Mouse (Mus musculus) layer of hippocampus, adult 9-11 months (tissue): ENCODE results near the gene Poc1b.
"Not testable (repeated sequence)": the region's sequence is repeated elsewhere in the genome, so short reads cannot be mapped to it uniquely, and the experiment has no call there.

Source experiments
- DNase-seq: peaks from one replicate; pipeline ENCODE4 v3.0.0; 2022

Gene Poc1b

DNA sequence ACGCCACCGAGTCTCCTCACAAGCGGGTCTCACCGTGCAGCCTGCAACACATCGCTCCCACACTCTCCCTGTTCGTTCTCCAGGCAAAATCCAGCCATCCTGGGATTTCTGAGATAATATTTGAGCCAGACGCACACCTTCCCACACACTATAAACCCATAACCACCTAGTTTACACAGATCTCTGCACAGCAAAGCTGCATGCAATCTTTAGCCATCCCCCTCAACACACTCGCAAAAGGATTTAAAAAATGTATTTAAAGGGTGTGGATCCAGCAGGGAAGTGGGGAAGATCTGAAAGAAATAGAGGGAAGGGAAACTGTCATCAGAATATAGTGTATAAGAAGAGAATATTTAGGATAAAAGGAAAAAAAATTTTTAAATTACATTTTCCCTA is 9.4 kb downstream of the Poc1b start:
- DNase-seq, result no peak

DNA sequence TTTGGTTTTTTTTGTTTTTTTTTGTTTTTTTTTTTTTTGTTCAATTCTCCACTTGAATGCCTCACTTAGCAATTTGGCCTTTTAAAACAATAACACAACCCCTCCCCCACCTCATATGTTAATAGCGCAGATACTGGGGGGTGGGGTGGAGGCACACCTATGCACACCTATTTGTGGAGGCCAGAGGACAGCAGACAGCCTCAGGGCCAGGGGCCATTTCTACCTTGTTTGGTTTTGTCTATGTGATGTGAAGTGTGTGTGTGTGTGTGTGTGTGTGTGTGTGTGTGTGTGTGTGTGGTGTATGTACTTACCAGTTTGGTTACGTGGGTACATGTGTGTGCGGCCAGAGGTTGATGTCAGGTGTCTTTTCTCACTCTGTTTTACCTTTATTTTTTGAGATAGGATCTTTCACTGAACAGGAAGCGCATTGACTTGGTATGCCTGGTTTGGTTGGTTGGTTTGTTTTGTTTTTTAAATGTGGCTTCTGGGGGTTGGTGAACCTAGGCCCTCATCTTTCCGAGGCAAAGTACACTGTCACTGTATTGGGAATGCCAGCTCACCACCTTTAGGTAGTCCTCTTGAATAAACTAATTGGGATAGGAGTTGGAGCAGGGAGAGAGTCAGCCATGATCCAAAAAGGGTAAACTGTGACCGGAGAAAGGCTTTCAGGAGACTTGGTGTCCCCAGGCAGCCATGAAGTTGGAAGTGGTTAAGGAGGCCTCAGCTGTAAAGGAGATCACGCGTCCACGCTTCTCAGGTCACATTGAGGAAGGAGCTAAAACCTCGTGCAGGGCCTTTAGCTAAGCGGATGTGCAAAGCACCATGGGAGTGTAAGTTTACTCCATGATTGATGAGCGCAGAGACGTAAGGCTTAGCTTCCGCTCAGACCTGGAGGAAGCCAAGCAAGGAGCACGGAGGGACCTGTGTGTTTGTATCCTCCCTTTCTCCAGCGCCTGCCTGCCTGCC is 10.1 kb downstream of the Poc1b start:
- no peak for DNase-seq

- DNase-seq, result no peak
These were observed 11.0 kb downstream of the Poc1b start for GRCm38 (mm10) chr10:99117876-99118275.

DNA sequence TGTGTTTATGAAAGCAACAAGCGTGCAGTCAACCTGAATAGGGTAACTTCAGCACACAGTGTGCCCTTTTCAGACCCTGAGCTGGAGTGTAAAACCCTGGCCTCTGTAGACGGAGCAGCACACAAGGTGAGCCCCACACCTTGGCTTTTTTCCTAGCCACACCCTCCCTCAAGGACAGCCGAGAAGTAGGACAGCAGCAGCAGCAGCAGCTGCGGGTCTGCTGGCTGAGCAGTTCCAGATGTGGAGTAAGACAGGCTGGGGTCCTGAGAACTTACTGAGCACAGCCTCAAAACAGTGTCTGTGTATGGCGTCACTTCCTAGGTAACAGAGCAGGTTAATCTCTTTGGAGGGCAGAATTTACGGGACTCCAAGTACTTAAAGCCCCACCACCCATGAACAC is 11.9 kb downstream of the Poc1b start:
- DNase-seq, result no peak

- DNase-seq, result no peak
These were observed 12.6 kb downstream of the Poc1b start for GRCm38 (mm10) chr10:99119471-99119870.

DNA sequence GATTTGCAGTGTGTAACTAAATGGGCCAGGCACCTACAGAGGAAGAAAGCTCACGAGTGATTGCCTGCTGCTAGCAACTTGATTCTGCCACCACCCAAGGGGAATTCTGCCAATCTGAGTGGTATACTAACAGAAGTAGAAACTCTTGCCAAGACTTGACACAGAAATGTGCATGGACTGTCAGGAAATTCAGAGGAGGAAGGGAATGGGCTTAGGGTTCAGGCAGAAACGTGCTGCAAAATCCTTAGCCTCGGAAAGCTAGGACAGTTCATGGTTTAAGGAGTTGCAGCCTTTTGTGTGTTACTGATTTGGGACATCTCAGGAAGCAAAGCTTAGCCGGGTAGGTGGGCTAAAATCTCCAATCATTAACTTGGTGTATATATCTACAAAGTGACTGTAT is 19.4 kb downstream of the Poc1b start, which contains the start of gene Phxr2:
Phxr2 (minus strand) TSS at position 101 of the 400 bp plus-strand sequence.
- DNase-seq, result no peak

GRCm38 (mm10) chr10:99126954-99127353 is 20.1 kb downstream of the Poc1b start:
- no peak for DNase-seq

DNA sequence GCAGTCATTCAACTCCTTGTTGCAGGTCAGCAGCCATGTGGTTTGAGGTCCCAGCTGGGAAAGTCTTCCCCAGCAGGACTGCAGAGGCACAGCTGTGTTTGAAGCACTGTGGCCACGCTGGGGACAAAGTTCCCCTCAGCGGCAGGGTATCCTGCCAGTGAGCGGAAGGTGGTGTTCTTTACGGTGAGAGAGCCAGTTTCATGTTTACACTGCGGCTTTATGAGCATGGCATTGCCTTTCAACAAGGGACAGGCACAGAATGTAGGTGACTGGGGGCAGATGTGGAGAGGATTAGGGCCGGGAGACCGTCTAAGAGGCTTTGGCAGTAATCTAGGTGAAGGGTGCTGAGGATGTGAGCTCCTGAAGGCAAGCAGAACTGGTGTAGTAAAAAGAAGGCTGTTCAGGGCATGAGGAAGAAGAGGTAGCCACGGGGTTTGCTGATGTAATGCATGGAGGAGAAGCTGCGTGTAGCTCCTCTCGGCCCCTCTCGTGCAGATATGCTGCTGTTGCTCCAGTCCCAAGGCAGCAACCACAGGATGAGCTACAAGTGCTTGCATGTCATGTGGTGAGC is 20.9 kb downstream of the Poc1b start:
- DNase-seq, result no peak

GRCm38 (mm10) chr10:99130611-99131010 is 23.8 kb downstream of the Poc1b start:
- DNase-seq, result peak; percentile 79

GRCm38 (mm10) chr10:99131298-99131697 is 24.5 kb downstream of the Poc1b start:
- no peak for DNase-seq

DNA sequence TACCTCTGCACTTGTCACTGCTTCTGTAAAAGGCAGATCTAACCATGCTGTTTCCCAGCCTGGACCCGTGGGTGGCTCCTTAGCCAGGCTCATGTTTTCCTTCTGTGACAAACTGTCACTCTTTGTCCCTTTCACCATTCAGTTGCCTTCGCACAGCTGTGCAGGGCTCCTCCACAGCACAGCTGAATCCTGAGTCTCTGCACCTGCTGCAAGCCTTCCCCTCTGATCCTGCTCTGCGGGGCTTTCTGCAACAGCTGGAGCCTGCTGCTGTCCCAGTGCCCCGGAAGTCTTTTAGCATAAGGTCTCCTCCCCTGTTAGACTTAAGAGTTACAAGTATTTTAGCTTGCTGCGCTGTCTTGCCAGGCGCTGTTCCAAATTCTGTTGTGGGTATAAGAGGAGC is 25.4 kb downstream of the Poc1b start:
- DNase-seq, result peak; percentile 39

DNA sequence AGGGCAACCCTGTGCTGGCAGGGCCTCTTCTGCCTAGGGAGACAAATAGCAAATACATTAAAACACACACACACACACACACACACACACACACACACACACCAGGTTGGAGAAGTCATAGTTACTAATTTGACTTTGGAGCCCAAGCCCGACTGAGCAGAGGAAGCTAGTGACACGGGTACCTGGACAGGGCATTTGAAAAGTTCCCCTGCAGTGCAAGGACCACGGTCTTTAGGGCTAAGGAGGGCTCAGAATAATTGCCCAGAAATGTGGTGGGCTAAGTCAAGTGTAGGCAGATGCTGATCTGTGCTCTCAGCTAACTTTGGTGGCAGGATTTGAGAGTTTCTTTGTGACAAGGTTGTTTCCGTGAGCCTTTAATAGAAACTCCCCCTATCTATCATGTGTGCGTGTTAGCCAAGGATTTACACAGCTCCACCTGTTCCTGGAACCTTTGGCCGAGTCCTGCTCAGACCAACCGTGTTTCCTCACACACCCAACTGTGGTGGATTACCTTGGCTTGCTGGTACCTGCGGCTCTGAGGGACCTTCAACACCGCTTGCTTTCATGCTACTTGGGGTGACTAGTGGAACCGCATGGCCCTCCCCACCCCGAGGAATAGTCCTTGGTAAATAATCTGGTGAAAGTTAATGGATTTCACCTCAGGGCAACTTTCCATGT is 25.9 kb downstream of the Poc1b start:
- no peak for DNase-seq

- no peak for DNase-seq
These were observed 26.6 kb downstream of the Poc1b start for GRCm38 (mm10) chr10:99133321-99133875.

DNA sequence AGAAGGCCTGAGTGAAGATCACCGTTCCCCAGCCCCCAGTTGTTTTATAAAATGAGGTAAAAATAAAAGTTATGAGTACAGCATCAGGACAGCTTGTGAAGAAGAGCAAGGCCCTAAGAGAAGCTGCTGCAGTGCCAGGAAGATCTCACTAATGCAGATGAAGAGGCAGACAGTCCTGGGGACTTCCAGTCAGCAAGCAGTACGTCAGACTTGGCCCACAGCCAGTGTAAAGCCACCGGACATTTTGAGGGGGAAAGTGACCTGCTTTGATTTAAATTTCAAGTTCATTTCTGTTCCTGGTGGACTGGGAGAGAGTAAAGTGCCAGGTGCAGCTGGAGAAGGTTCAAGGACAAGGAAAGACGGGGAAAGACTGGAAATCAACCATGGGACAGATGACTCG is 29.5 kb downstream of the Poc1b start:
- no peak for DNase-seq

- DNase-seq, result no peak
These were observed 38.8 kb downstream of the Poc1b start for GRCm38 (mm10) chr10:99145611-99146010.

GRCm38 (mm10) chr10:99146596-99146995 is 39.8 kb downstream of the Poc1b start:
- DNase-seq, result no peak

- no peak for DNase-seq
These were observed 43.2 kb downstream of the Poc1b start for GRCm38 (mm10) chr10:99150016-99150415.

- DNase-seq, result no peak
These were observed 44.7 kb downstream of the Poc1b start for GRCm38 (mm10) chr10:99151580-99151979.

- DNase-seq, result no peak
These were observed 45.2 kb downstream of the Poc1b start for GRCm38 (mm10) chr10:99152063-99152462.

- no peak for DNase-seq
These were observed 47.8 kb downstream of the Poc1b start for GRCm38 (mm10) chr10:99154635-99155034.

DNA sequence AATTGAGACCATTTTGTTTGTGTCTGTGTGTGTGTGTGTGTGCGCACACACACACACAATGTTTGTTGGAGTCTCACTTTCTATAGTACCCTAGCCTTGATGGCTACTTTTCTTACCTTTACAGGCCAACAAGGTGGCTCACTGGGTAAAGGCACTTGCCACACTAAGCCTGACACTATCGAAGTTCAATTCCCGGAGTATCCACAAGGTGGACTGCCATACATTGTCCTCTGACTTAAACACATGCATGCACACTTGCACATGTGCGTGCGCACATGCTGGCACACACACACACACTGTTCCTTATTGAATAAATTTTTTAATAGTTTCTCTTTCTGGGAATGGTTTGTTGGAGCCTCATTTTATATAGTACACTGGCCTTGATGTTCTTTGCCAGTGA is 50.0 kb downstream of the Poc1b start:
- DNase-seq, result no peak

DNA sequence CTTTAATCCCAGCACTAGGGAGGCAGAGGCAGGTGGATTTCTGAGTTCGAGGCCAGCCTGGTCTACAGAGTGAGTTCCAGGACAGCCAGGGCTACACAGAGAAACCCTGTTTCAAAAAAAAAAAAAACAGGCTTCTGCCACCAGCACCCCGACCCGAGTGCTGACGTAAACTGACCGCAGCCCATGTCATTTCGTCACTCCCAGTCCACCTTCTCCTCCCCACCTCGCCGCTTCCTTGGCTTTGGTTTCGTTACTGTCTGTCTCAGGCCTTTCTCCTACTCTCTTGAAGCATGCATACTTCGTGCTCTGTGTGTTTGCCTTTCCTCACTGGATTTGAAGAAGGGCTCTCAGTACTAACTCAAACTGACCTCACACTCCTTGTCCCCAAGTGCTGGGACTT is 50.9 kb downstream of the Poc1b start:
- DNase-seq, result not testable (repeated sequence)

DNA sequence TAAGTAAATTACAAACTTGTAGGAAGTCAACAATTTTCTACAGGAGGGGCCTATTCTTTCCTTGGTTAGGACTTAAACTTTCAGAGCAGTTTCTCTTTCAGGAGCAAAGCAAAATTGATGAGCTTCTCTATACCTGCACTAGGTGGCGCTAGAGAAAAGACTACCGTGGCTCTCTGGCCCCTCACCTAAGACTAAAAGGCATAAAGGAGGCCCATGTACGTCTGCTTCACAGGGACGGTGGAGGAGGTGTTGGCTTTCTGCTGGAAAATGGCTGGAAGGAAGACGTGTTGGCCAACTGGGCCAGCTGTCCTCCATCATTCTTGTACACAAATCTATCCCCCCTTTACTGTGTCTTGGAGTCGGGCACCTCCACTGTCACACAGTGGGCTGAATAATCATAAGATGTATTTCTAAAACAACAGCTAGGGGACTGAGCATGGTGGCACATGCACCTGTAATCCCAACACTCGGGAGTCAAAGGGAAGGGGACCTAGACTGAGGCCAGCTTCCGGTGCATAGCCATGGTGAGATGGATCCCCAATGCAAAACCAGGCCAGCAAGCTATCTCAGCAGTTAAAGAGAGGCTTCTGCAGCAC is 55.2 kb downstream of the Poc1b start:
- DNase-seq, result no peak
